In the genomic region with DNA sequence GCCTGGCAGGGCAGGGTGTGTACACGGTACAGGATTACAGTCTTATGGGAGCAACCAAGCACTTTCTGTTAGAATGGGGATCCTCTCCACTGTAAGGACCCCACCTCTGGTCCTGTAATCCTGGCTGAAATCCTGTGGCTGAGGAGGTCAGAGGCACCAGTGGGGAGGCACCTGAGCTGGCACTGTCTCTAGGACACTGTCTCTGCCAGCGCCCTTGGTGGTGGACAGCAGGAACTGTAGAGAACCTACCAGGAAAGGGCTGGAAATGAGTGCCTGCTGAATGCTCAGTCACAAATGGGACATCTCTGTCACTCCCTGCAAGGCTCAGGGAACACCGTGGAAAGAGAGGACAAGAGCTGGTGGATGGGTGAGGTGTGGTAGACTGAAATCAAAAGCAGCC, we compare ENCODE assay signal across 22 mouse cellular contexts.
"Had no signal": no experiment of that assay in that cellular context is flagged by ENCODE, and none has a peak within 500 bp of the region (broad histone marks: within the 10 kb centered on the region; RNA-seq: fewer than 3 reads in every experiment).

No protein-coding gene starts in this region.

- H3K36me3 ChIP-seq: heart, embryonic 15.5 days; kidney, embryonic 15.5 days; limb, embryonic 15.5 days; liver, embryonic 12.5 days had no signal

- H3K27me3 ChIP-seq: heart, embryonic 13.5 days; heart, embryonic 15.5 days; hindbrain, embryonic 13.5 days; kidney, embryonic 15.5 days; limb, embryonic 13.5 days; limb, embryonic 15.5 days; liver, embryonic 12.5 days had no signal

- H3K4me1 ChIP-seq: kidney, embryonic 15.5 days; limb, embryonic 13.5 days; liver, embryonic 12.5 days had no signal

- ATAC-seq: hindbrain, embryonic 16.5 days; intestine, embryonic 16.5 days; liver, embryonic 12.5 days had no signal

- DNase-seq: gastrocnemius, postnatal 14 days; gastrocnemius, postnatal 36 days; kidney, adult 11 months; kidney, adult 2 months; kidney, adult 9 months; kidney, postnatal 14 days; kidney, postnatal 36 days; layer of hippocampus, adult 9-11 months; layer of hippocampus, postnatal 36 days; left cerebral cortex, postnatal 4 days had no signal

- H3K9me3 ChIP-seq: heart, embryonic 13.5 days; heart, embryonic 15.5 days; hindbrain, embryonic 13.5 days; kidney, embryonic 15.5 days; limb, embryonic 13.5 days; limb, embryonic 15.5 days; liver, embryonic 12.5 days had no signal

- H3K4me3 ChIP-seq: heart, adult 2 months; heart, embryonic 13.5 days; heart, embryonic 15.5 days; hindbrain, embryonic 13.5 days; kidney, embryonic 15.5 days; limb, embryonic 13.5 days; limb, embryonic 15.5 days; liver, embryonic 12.5 days had no signal

- H3K27ac ChIP-seq: heart, adult 2 months; heart, embryonic 13.5 days; heart, embryonic 15.5 days; hindbrain, embryonic 13.5 days; kidney, embryonic 15.5 days; kidney, postnatal 0 days; limb, embryonic 13.5 days; limb, embryonic 15.5 days; liver, embryonic 12.5 days; liver, embryonic 14.5 days had no signal

- H3K4me2 ChIP-seq: heart, embryonic 13.5 days; heart, embryonic 15.5 days; hindbrain, embryonic 13.5 days; kidney, embryonic 15.5 days; limb, embryonic 13.5 days; limb, embryonic 15.5 days; liver, embryonic 12.5 days had no signal

- H3K9ac ChIP-seq: heart, embryonic 13.5 days; heart, embryonic 15.5 days; hindbrain, embryonic 13.5 days; kidney, embryonic 15.5 days; limb, embryonic 13.5 days; limb, embryonic 15.5 days; liver, embryonic 12.5 days; liver, embryonic 14.5 days had no signal
